Mouse (Mus musculus) midbrain, embryonic 16.5 days (tissue): ENCODE results near the gene Cpeb1. TPM values are rescaled to one million over a fixed set of nuclear protein-coding genes. Genes with fewer than 3 reads are reported as not detected.
A peak's percentile ranks its signal among the peaks of the same experiment; 100 is the strongest.

Experiments
- ATAC-seq: fragments of 200-750 bp; cut with Nextera tagmentation; 2 replicates; pipeline ENCODE4 v1.8.0; 2017; ENCODE audit warnings: moderate TSS enrichment
- H3K27ac ChIP-seq: fragments of 300-500 bp; sonication (generic); 2 replicates; pipeline ENCODE4 v1.5.1; 2014; ENCODE audit warnings: mild to moderate bottlenecking, low read length, mixed read lengths
- H3K27me3 ChIP-seq: fragments of 300-500 bp; sonication (generic); 2 replicates; pipeline ENCODE4 v1.6.1; 2014; ENCODE audit warnings: low read depth, low read length, mixed read lengths; ENCODE audit not compliant: control insufficient read depth, insufficient read depth
- H3K36me3 ChIP-seq: fragments of 300-500 bp; sonication (generic); 2 replicates; pipeline ENCODE4 v1.6.1; 2014; ENCODE audit warnings: mild to moderate bottlenecking, low read length, moderate library complexity, mixed read lengths; ENCODE audit not compliant: control insufficient read depth, insufficient read depth
- H3K4me1 ChIP-seq: fragments of 300-500 bp; sonication (generic); 2 replicates; pipeline ENCODE4 v1.6.1; 2014; ENCODE audit warnings: mild to moderate bottlenecking, low read length, mixed read lengths; ENCODE audit not compliant: control insufficient read depth, insufficient read depth
- H3K4me2 ChIP-seq: fragments of 300-500 bp; sonication (generic); 2 replicates; pipeline ENCODE4 v1.6.1; 2014; ENCODE audit warnings: mild to moderate bottlenecking, low read length, mixed read lengths
- H3K4me3 ChIP-seq: fragments of 300-500 bp; sonication (generic); 2 replicates; pipeline ENCODE4 v1.5.1; 2014; ENCODE audit warnings: low read depth, mild to moderate bottlenecking, low read length, moderate library complexity, mixed read lengths
- H3K9ac ChIP-seq: fragments of 300-500 bp; sonication (generic); 2 replicates; pipeline ENCODE4 v1.6.1; 2014; ENCODE audit warnings: low read depth, low read length, mixed read lengths
- H3K9me3 ChIP-seq: fragments of 300-500 bp; sonication (generic); replicated peaks from 2 replicates; pipeline ENCODE4 v1.6.1; 2014; ENCODE audit warnings: mild to moderate bottlenecking, low read length, mixed read lengths; ENCODE audit not compliant: control insufficient read depth, poor library complexity, severe bottlenecking
- WGBS: fragments of 180-500 bp; shearing (Covaris S2); extraction: QIAGEN DNeasy Blood & Tissue Kit; methylation state at CpG from one replicate; pipeline ENCODE4 v1.1.7; 2014; 5-methylcytosine and 5-hydroxymethylcytosine counted together
- polyA plus RNA-seq: library from polyadenylated mRNA; unstranded; fragments of >200 nt; fragmentation: Nextera tagmentation; extraction: Ambion mirVana; gene quantifications from 2 replicates; pipeline ENCODE4 v1.2.1, GENCODE M21; 2015

Cpeb1 gene
- polyA plus RNA-seq, 1 experiment from 2014 or later = 6.6 TPM

GRCm38 (mm10) chr7:81351826-81352225 lies 103.4 kb downstream of the Cpeb1 start:
- 83% methylated on average over 4 of the region's 4 CpGs for WGBS
- Histone ChIP-seq H3K27ac (no peak overlapping the region), H3K27me3 (no peaks in the 10 kb centered on the region; the same call in 1 of the 2 replicates), H3K9ac (no peak overlapping the region), H3K4me1 (no peaks in the 10 kb centered on the region), H3K4me2 (no peak overlapping the region), H3K36me3 (no peaks in the 10 kb centered on the region), H3K4me3 (no peak overlapping the region), H3K9me3 (no peaks in the 10 kb centered on the region)
- ATAC-seq = no peak

DNA sequence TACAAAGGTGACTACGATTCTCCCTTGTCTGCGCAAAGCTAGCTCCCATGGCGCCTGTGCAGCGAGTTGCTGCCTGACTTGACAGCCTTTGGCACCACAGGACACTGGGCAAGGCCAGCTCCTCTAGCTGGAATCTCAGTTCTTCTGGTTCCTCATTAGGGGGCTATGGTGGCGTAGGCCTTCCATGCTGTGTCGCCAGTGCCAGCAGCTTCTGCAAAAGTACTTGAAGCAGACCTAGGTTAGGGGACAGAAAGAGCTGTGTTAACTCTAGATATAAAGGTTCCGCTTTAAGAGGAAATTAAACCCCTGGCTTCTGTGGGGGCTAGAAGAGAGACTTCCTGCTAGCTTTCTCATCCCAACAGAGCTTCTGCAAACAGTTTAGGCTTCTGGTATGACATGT lies 107.1 kb downstream of the Cpeb1 start:
- no peak for ATAC-seq
- H3K9ac ChIP-seq = no peak overlapping the region
- H3K36me3 ChIP-seq = no peaks in the 10 kb centered on the region; the same call in 1 of the 2 replicates
- 43% methylated on average over 7 of the region's 7 CpGs for WGBS
- H3K4me1 ChIP-seq = peaks cover 8% of the 10 kb centered on the region
- H3K4me3 ChIP-seq = no peak overlapping the region
- H3K4me2 ChIP-seq = no peak overlapping the region
- H3K27ac ChIP-seq = no peak overlapping the region
- H3K27me3 ChIP-seq = no peaks in the 10 kb centered on the region; the same call in 1 of the 2 replicates
- no peaks in the 10 kb centered on the region for H3K9me3 ChIP-seq

DNA sequence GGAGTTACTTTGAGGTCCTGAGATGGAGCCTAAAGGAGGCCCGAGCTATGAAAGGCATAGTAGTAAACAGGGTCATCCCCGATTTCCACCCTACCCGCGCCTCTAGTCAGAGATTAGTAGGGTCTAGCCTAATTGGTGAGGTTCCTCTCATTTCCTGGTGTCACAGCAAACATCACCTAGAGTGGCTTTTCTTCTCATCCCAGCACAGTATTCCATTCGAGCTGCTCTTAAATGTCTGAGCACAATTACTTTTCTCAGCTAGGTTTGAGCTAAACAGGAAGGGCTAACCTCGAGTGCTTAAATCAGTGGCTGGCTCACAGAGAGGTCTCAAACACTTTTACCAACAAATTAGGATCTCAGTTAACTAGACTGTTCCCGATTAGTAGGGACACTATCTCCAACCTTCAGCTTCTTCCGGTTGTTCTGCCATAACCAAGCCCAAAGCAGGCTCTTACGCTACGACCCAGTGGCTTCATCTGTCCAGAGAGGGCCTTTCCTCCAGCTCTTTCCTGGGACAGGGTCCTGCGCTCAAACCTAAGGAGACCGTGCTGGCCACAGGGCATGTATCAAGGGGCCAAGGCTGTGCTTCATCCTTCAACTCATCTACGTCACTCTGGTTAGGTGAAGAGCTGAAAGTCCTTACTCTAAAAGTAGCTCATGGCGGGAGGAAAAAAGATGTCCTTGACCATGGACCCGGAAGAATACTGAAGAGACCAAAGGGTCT lies 109.7 kb downstream of the Cpeb1 start:
- Histone ChIP-seq H3K4me1 (peaks cover 25% of the 10 kb centered on the region), H3K9me3 (no peaks in the 10 kb centered on the region), H3K9ac (peak overlapping the region; percentile 60), H3K27me3 (no peaks in the 10 kb centered on the region; the same call in 1 of the 2 replicates), H3K27ac (peak overlapping the region; percentile 45), H3K4me2 (peak overlapping the region; percentile 57), H3K36me3 (peaks cover 4% of the 10 kb centered on the region), H3K4me3 (peak overlapping the region; percentile 79)
- 62% methylated on average over 15 of the region's 15 CpGs for WGBS
- ATAC-seq = 0 out of 2 replicates have a peak, but pooled peaks have one; percentile 18

GRCm38 (mm10) chr7:81344544-81345446 lies 110.5 kb downstream of the Cpeb1 start, which contains the start of gene Rps17:
Rps17 (minus strand) TSS chr7:81345254.
- Histone ChIP-seq H3K27ac (peak within 1 kb of the TSS; percentile 72), H3K27me3 (no peaks in the 10 kb centered on the region), H3K36me3 (peaks cover 6% of the 10 kb centered on the region), H3K4me3 (peak within 1 kb of the TSS; percentile 79), H3K4me1 (peaks cover 25% of the 10 kb centered on the region), H3K4me2 (peak within 1 kb of the TSS; percentile 92), H3K9me3 (no peaks in the 10 kb centered on the region), H3K9ac (peak within 1 kb of the TSS; percentile 89)
- ATAC-seq = peak; percentile 92
- WGBS = under 1% methylated on average over 84 of the region's 85 CpGs

- peak overlapping the region; percentile 79 for H3K4me3 ChIP-seq
- peak overlapping the region; percentile 92 for H3K4me2 ChIP-seq
- H3K36me3 ChIP-seq = peaks cover 6% of the 10 kb centered on the region
- no peaks in the 10 kb centered on the region for H3K9me3 ChIP-seq
- peak overlapping the region; percentile 89 for H3K9ac ChIP-seq
- no peak for ATAC-seq
- WGBS = 16% methylated on average over 10 of the region's 10 CpGs
- H3K4me1 ChIP-seq = peaks cover 25% of the 10 kb centered on the region
- H3K27me3 ChIP-seq = no peaks in the 10 kb centered on the region
- no peak overlapping the region for H3K27ac ChIP-seq
Observed at GRCm38 (mm10) chr7:81343831-81344230, 111.4 kb downstream of the Cpeb1 start.

DNA sequence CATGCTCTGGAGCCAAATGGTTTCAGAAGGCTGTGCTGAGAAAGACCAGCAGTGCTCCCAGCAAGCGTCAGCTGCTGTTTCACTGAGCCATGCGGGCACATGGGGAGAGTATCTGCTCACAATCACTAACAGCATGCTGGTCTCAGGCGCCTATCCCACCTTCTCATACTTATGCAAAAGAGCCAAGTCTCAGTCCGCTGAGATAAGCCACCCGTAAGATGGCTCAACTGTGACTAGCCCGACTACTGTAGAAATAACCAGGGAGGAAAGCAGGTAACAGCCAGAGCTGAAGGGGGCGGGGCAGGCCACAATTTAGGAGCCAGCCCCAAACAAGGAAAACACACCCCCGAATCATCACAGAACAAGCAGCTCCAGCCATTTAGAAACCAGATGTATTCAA lies 111.9 kb downstream of the Cpeb1 start:
- H3K36me3 ChIP-seq = peaks cover 6% of the 10 kb centered on the region
- H3K27me3 ChIP-seq = no peaks in the 10 kb centered on the region
- peaks cover 25% of the 10 kb centered on the region for H3K4me1 ChIP-seq
- H3K4me3 ChIP-seq = peak overlapping the region; percentile 79
- no peak for ATAC-seq
- no peaks in the 10 kb centered on the region for H3K9me3 ChIP-seq
- H3K4me2 ChIP-seq = peak overlapping the region; percentile 92
- peak overlapping the region; percentile 89 for H3K9ac ChIP-seq
- no peak overlapping the region for H3K27ac ChIP-seq
- 41% methylated on average over 8 of the region's 8 CpGs for WGBS

DNA sequence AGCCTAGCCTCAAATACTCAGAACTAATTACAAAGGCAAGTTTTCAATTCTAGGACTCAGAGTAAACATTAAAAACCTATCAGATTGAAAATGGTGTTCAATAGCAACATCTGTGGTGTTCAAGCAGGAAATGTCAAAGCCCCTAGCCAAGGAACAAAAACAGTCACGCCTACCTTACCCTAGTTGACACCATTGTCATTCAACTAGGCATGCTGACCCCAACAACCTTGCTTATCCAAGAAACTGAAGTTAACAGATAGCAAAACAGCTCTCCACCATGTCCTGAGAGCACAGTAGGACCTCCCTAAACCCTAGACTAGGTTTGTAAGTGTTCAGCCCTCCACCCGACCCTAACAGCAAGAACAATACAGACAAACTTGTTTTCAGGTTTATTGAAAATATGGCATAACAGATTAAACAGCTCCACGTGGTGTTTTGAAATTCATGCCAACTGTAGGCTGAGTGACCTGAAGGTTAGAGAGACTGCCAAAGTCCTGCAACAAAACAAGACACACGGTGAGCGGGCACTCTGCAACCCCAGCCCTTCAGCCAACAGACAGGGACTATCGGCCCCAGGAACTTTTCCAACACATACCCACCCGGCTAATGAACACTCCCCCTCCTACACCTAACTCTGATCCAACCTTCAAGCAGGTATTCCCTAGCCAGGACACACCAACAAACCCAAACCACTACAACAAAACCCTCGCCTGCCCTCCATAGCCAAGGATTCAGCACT lies 112.7 kb downstream of the Cpeb1 start:
- Histone ChIP-seq H3K4me2 (peak overlapping the region; percentile 92), H3K36me3 (peaks cover 6% of the 10 kb centered on the region), H3K4me3 (0 out of 2 replicates have a peak overlapping the region, but pooled peaks have one; percentile 79), H3K4me1 (peaks cover 25% of the 10 kb centered on the region), H3K27ac (no peak overlapping the region), H3K9ac (peak overlapping the region; percentile 89), H3K27me3 (no peaks in the 10 kb centered on the region), H3K9me3 (no peaks in the 10 kb centered on the region)
- no peak for ATAC-seq
- 76% methylated on average over 8 of the region's 8 CpGs for WGBS

DNA sequence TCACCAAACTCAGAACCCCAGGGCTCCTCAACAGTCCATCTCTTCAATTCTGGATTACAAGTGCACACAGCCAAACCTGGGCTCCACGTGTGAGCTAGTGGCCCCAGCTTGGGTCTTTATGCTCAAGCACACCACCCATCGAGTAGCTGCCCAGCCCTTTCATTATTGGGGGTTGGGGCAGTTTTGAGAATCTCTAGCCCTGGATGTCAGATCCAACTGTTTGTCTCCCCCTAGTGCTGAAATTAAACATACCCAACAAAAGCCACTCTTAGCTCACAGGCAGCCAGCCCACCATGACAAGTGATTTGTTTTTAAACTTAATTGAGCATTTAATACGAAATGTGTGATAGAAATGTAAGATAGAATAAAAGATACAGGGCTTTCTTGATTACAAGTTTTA lies 113.7 kb downstream of the Cpeb1 start:
- no peak overlapping the region for H3K4me3 ChIP-seq
- no peaks in the 10 kb centered on the region for H3K9me3 ChIP-seq
- H3K4me1 ChIP-seq = peaks cover 25% of the 10 kb centered on the region
- H3K27ac ChIP-seq = no peak overlapping the region
- no peak for ATAC-seq
- no peak overlapping the region for H3K4me2 ChIP-seq
- peaks cover 6% of the 10 kb centered on the region for H3K36me3 ChIP-seq
- no peak overlapping the region for H3K9ac ChIP-seq
- H3K27me3 ChIP-seq = no peaks in the 10 kb centered on the region
- WGBS = 48% methylated on average over 3 of the region's 3 CpGs
